Mouse (Mus musculus): ENCODE measurements around the gene Slc5a6.
"Not testable (repeated sequence)": the region's sequence is repeated elsewhere in the genome, so short reads cannot be mapped to it uniquely, and the experiment has no call there.

The Slc5a6 gene

GRCm38 (mm10) chr5:31069810-31070209 is 21.1 kb upstream of the Slc5a6 start:
- DNase-seq (ENCODE audit: low spot score in 2 of 2): no peak

DNA sequence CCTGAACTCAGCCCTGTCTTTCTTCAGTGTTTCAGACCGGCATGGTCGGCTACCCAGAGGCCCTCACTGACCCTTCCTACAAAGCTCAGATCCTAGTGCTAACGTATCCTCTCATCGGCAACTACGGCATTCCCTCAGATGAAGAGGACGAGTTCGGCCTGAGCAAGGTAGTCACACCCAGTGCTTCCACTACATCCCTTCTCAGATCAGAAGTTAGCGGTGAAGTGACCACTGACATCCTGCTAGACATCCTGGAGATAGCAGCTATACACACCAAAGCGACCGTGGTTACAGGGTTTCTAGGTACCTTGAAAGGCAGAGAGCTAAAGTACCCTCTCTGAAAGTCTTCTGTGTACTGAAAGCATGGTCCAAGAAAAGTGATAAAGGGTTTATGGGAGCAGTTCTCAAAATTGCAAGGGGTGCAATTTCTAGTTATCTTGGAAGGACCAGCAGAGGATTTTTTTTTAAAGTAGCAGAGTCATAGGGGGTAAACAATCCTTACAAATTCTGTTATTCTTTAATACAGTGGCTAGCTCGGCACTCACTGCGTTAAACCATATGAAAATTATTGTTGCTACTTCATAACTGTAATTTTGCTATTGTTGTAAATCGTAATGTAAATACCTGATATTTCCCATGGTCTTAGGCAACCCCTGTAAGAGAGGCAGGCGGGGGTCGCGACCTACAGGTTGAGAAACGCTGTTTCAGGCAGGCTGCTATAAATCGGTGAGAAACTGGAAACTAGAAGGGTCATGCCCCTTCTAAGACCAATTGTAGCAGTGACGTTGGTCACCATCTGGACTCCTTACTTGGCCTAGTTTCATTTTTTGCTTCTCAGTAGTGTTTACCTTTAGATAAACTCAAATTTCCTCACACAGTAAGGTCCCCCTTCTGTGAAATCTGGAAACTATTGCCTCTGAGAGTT is 6.8 kb upstream of the Slc5a6 start:
- peak in 1 of 2 experiments; percentile 6 for DNase-seq (ENCODE audit: low spot score in 2 of 2)

DNA sequence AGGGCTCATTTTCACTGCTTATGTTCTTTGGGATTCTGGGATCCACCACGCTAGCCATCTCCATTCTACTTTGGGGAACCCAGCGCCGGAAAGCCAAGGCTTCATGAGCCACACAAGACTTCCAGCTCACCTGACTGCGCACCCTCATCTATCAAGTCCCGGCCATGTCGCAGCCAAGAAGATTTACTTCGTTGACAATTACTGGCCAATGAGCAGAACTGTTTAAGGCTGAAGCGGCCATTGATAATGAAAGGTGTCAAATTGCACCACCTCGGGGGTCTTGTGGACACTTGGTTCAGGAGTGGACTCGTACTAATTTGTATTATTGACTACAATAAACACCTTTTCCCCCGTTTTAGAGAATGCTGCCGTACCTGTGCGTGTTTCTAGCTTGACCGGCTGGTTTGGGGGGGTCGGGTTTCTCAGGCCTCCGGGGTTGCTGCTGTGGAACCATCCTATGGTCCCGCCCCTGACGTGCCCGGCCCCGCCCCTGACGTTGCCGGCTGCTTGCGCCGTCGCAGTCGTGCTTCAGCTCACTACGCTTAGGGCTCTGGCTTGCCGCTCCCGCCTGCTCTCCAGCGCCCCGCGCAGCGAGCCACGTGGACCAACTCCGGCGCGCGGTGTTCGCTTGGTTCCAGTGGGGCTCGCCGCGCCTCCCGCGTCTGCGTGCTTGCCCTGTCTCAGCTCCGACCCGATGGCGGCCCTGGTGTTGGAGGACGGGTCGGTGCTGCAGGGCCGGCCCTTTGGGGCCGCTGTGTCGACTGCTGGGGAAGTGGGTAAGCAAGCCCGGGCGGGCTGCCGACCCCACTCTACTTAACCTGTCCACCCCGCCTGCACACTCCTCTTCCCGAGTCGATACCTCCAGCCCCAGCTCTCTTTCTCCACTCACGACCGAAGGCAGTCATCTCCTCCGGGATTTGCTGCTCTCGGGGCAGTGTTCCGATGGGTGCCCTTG is 5.8 kb upstream of the Slc5a6 start, which contains the start of gene Cad:
Gene Cad (plus strand): TSS at position 520 of the 955 bp plus-strand sequence.
- DNase-seq (ENCODE audit: low spot score in 2 of 2): peak; percentile 92 to 93

DNA sequence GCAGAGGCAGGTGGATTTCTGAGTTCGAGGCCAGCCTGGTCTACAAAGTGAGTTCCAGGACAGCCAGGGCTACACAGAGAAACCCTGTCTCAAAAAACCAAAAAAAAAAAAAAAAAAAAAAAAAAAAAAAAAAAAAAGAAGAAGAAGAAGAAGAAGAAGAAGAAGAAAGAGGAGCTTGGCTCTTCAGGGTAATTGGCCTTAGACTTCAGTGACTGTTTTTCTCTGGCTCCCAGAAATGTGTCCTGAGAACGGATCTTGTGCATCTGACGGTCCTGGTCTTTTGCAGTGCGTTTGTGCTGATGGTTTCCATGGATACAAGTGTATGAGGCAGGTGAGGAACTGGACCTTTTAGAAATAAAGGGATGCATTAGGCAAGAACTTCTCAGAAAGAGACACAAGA is 5.0 kb upstream of the Slc5a6 start:
- DNase-seq (ENCODE audit: low spot score in 2 of 2): not testable (repeated sequence)

DNA sequence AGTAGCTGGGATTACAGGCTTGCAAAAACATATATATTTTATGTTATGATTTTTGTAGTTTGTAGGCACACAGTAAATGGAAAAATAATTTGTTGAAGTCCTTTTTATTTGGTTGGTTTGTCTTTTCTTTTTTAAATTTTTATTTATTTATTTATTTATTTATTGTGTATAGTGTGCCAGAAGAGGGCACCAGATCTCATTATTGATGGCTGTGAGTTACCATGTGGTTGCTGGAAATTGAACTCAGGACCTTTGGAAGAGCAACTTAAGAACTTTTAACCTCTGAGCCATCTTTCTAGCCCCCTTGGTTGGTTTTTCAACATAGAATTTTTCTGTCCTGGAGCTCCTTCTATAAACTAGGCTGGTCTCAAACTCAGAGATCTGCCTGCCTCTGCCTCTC is 1.7 kb upstream of the Slc5a6 start:
- DNase-seq (ENCODE audit: low spot score in 2 of 2): no peak

DNA sequence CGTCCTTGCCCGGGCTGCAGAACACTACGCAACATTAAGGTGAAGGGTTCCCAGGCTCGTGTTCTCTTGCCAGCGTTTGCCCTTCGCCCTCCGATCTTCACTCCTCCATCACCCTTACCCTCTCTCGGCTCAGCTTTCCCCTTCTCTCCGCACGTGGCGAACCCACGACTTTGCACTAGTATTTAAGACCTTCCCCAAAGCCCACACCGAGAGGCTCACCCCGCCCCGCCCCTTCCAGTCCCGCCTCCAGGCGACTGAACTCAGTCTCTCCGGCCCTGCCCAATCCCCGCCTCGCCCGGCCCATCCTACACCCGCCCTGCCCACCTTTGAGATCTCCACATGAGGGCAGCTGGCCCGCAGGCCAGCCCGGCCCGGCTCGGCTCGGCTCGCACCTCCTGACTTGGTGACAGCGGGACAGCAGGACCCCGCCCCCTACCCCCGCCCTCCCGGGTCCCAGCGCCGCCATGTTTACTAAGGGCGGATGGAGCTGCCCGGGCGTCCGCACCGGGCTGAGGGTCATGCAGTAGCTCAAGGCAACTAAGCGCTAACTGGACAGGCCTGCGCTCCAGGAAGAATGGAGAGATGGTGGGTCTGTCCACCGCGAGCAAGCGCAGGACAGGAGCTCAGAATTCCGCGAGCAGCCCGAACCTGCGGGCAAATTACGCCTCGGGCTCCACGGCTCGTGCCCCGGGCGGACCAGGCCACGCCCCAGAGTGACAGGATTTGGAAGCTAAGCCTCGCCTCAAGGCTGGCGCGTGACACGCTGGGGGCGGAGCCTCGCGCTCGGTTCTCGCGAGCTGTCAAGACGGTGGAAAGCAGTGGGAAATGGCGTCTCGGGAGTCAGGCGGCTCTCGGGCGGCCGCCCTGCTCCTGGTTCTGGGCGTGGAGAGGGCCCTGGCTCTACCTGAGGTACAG is 619 bp downstream of the Slc5a6 start, which contains the start of gene Atraid:
Gene Atraid (plus strand): TSS at position 465 of the 915 bp plus-strand sequence.
- peak; percentile 98 for DNase-seq (ENCODE audit: low spot score in 2 of 2)

DNA sequence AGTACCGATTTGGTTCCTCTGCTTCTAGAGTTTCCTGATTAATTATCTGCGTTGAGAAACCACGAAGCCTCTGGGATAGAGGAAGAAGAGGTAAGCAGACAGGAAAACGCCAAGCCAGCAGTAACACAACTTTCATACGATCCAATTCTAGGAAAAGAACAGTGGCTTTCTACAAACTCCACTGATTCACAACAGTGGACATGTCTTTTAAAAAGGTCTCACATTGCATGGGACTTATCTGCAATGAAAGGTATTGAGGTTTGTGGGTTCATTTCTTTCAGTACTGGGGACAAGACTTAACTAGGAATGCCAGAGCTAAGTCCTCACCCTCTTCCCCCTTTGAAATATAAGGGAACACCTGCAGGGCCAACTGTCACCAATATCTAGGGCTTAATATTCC is 1.6 kb downstream of the Slc5a6 start:
- no peak for DNase-seq (ENCODE audit: low spot score in 2 of 2)

- no peak for DNase-seq (ENCODE audit: low spot score in 2 of 2)
These were observed 2.3 kb downstream of the Slc5a6 start for GRCm38 (mm10) chr5:31046416-31046815.

DNA sequence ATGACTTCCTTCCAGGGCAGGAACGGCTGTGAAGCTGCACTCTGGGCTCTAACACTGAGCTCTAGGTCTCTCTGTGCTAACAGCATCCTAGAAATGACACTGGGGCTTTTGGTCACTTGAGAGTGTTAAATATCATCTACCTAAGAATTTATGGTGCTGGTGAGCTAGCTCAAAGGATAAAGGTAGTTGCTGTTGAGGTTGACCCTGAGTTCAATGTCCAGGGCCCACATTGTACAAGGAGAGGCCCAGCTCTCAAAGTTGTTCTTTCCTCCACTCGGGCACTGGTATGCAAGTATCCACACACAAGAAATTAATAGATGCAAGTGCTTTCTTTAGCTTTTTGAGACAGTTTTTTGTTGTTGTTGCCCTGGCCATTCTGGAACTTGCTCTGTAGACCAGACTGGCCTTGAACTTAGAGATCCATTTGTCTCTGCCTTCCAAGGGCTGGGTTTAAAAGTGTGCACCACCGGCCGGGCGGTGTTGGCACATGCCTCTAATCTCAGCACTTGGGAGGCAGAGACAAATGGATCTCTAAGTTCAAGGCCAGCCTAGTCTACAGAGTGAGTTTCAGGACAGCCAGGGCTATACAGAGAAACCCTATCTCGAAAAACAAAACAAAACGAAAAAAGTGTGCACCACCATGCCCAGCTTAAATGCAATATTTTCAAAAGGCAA is 10.4 kb downstream of the Slc5a6 start:
- no peak for DNase-seq (ENCODE audit: low spot score in 2 of 2)

DNA sequence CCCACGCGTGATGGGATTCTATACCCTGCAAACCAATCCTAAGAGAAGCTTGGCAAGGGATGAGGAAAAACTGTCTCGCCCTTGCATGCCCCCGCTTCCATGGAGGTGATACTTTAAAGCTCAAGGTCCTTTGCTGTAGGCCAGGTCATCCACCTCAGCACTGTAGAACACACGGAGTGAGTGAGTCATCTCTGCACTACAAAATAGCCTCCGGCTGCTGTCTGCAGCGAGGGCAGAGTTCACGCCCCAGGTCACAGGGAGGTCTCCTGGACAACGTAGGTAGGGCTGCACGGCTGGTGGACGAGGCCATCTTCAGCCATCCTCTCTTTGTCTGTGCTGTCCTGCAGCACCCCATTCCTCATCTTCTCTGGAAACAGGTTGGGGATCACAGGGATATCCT is 12.2 kb downstream of the Slc5a6 start:
- not testable (repeated sequence) for DNase-seq (ENCODE audit: low spot score in 2 of 2)

DNA sequence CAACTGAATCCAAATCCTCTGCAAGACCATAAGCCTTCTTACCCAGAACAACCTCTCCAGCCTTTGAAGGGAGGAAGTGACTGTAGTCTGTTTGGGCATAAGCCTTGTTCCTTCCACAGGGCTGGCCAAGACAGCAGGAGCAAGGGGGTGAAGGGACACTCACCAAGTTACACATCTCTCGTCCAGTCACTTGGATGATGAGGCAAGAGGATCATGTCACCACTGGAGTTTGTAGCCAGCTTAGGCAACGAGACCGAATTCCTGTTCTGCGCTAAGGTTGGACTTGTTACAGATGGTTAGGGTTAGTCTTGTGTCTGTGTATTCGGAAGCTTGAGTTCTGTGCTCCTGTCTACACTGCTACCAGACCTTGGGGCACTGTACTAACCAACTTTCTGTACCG is 14.1 kb downstream of the Slc5a6 start:
- DNase-seq (ENCODE audit: low spot score in 2 of 2): no peak

- DNase-seq (ENCODE audit: low spot score in 2 of 2): no peak
These were observed 17.2 kb downstream of the Slc5a6 start for GRCm38 (mm10) chr5:31031508-31031907.

DNA sequence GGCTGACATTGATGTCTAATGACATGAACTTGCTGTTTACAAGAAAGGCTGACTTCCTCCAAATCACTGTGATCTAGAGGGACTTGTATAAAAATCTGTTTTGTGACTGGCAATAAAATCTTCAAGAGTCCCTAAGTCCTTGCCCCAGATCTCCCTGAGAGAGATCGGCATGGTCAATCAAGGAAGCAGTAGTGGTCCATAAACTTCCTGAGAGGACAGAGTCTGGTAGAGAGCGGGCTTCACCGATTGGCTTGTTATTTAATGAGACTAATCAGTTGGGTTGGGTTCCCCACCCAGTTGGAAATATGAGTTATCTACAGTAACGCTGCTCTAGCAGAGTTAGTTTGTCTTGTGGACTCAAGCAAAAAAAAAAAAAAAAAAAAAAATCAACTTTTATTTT is 17.8 kb downstream of the Slc5a6 start:
- DNase-seq (ENCODE audit: low spot score in 2 of 2): no peak

- no peak for DNase-seq (ENCODE audit: low spot score in 2 of 2)
These were observed 24.1 kb downstream of the Slc5a6 start for GRCm38 (mm10) chr5:31024641-31025040.

DNA sequence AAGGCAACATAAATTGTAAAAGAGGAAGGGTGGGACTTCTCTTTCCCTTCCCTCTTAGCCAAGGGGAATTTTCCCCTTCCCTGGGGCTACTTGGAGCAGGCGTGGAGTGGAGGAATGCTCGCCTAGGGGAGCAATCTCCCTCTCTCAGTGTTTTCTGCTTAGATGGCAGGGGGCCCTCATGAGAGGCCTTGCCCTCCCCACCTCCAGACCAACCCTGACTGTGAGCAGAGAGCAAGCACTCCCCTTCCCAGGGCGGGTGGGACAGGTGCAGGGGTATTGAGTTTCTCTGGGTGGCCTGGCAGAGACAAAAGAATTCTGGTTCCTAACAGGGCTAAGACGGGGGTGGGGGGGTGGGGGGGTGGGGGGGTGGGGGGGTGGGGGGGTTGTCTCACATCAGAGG is 25.5 kb downstream of the Slc5a6 start:
- no peak for DNase-seq (ENCODE audit: low spot score in 2 of 2)

DNA sequence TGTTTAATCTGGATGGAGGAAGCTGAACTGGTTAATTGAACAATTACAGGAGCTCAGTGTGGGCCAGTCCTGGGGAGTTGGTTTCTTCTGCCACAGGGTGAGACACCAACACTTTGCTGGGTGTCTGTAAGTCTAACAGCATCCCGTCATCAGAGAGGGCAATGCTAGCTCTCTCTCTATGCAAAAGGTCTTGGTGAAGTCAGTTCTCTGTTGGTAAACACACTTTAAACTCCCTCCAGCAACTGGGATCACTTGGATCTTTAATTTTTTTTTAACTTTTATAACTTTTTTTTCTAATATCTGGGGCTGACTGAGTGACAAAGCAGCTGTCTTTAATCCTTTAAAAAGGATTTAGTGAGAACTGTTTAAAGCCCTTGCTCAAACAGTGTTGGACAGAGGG is 26.0 kb downstream of the Slc5a6 start:
- DNase-seq (ENCODE audit: low spot score in 2 of 2): no peak

GRCm38 (mm10) chr5:31021790-31022189 is 26.9 kb downstream of the Slc5a6 start:
- DNase-seq (ENCODE audit: low spot score in 2 of 2): not testable (repeated sequence)

- no peak for DNase-seq (ENCODE audit: low spot score in 2 of 2)
These were observed 32.8 kb downstream of the Slc5a6 start for GRCm38 (mm10) chr5:31015913-31016312.

DNA sequence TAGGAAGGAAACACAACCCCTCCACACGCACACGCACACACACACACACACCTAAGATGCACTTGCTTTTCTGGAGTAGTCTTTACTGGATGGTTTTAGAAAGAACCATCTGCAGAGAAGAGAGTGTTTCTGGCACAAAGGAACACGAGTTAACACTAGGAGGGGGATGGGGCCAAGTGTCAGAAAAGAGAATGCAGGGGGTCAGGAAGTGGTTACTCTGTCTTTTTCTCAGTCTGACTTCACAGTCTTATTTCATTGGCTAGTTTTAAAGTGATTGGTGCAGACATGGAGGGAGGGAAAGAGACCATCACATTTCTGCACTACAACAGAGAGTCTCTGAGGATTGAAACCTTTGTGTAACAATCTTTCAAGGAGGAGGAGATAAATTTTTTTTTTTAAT is 36.0 kb downstream of the Slc5a6 start:
- DNase-seq (ENCODE audit: low spot score in 2 of 2): no peak

DNA sequence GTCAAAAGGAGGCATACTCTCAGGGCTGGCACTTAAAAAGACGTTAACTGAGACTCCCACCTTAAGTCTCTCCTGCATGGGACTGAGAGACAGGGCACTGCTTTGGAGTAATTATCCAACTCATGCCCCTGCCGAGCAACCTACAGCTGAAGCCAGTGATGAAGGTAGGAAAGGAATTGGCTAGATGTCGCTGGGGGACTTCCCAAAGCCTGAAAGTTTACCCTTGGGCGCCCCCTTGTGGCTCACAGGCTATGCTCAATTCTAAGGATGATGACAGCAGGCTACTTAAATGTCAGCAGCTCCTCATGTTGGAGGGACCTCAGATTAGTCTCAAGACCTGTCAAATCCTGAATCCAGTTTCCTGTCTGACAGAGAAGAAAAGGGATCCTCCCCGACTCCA is 44.5 kb downstream of the Slc5a6 start:
- DNase-seq (ENCODE audit: low spot score in 2 of 2): peak; percentile 70 to 71

- DNase-seq (ENCODE audit: low spot score in 2 of 2): no peak
These were observed 47.2 kb downstream of the Slc5a6 start for GRCm38 (mm10) chr5:31001560-31001959.

All from spleen, postnatal 36 days (tissue).